Comparison of ENCODE assay signal across 26 mouse cellular contexts in genomic region chr8:72579374-72579773, GRCm38 (mm10). TPM values are rescaled to one million over a fixed set of nuclear protein-coding genes. Genes with fewer than 3 reads are reported as not detected.
DNase-seq lines count a peak whose midpoint lies in the region; ATAC-seq and TF ChIP-seq lines count a peak whose summit lies in the region.
"Had no signal": no experiment of that assay in that cellular context is flagged by ENCODE, and none has a peak within 500 bp of the region (broad histone marks: within the 10 kb centered on the region; RNA-seq: fewer than 3 reads in every experiment).

No protein-coding gene starts in this region.

- peaks cover 19% of the 10 kb centered on the region for H3K36me3 ChIP-seq in heart, postnatal 0 days (replicated peaks; ENCODE audit: control insufficient read depth, insufficient read depth, low read length)
- peaks cover 20% of the 10 kb centered on the region for H3K36me3 ChIP-seq in heart, embryonic 12.5 days
- H3K36me3 ChIP-seq in liver, embryonic 14.5 days (replicated peaks; ENCODE audit: control insufficient read depth, insufficient read depth, low read depth), result no peaks in the 10 kb centered on the region
- no peaks in the 10 kb centered on the region for H3K36me3 ChIP-seq in liver, postnatal 0 days (replicated peaks; ENCODE audit: insufficient read depth, low read length)
- H3K36me3 ChIP-seq: embryonic facial prominence, embryonic 12.5 days; limb, embryonic 13.5 days; liver, embryonic 12.5 days; lung, embryonic 15.5 days; midbrain, embryonic 15.5 days; stomach, embryonic 15.5 days had no signal

- H3K4me3 ChIP-seq in cerebellum, adult 2 months (replicated peaks; ENCODE audit: insufficient read depth, low read depth, low read length), result no peak overlapping the region
- H3K4me3 ChIP-seq in heart, postnatal 0 days (ENCODE audit: low read depth, low read length), result no peak overlapping the region
- no peak overlapping the region for H3K4me3 ChIP-seq in heart, embryonic 12.5 days
- H3K4me3 ChIP-seq in liver, embryonic 14.5 days (ENCODE audit: insufficient read depth in 1 of 2, low read depth in 2 of 2, low read length in 2 of 2), result no peak overlapping the region
- H3K4me3 ChIP-seq in liver, postnatal 0 days (ENCODE audit: low read depth, low read length), result no peak overlapping the region
- H3K4me3 ChIP-seq: embryonic facial prominence, embryonic 12.5 days; heart, embryonic 13.5 days; limb, embryonic 13.5 days; liver, embryonic 12.5 days; lung, embryonic 15.5 days; midbrain, embryonic 15.5 days; neural tube, embryonic 13.5 days; stomach, embryonic 15.5 days had no signal

- 21% methylated on average over 9 of the region's 9 CpGs for WGBS in cerebellum, adult 2 months
- 41% methylated on average over 9 of the region's 9 CpGs for WGBS in heart, postnatal 0 days
- WGBS in heart, embryonic 12.5 days, result 62% methylated on average over 9 of the region's 9 CpGs
- 55% methylated on average over 9 of the region's 9 CpGs for WGBS in liver, embryonic 14.5 days (ENCODE audit: insufficient replicate concordance)
- 71% methylated on average over 9 of the region's 9 CpGs for WGBS in liver, postnatal 0 days (ENCODE audit: insufficient replicate concordance)

- no peak for ATAC-seq in cerebellum, adult (ENCODE audit: insufficient number of reproducible peaks, low FRiP score, low TSS enrichment)
- no peak for ATAC-seq in heart, postnatal 0 days (ENCODE audit: insufficient read depth, low read depth)
- ATAC-seq in heart, embryonic 12.5 days (ENCODE audit: insufficient number of reproducible peaks, low FRiP score), result no peak
- no peak for ATAC-seq in liver, embryonic 14.5 days (ENCODE audit: insufficient read depth)
- ATAC-seq in liver, postnatal 0 days, result no peak
- ATAC-seq: forebrain, postnatal 0 days; inflammation-experienced regulatory T-cells, adult 6 months; liver, embryonic 12.5 days; midbrain, embryonic 15.5 days had no signal

- no peaks in the 10 kb centered on the region for H3K9me3 ChIP-seq in heart, postnatal 0 days (replicated peaks; ENCODE audit: control insufficient read depth, low read length)
- H3K9me3 ChIP-seq in heart, embryonic 12.5 days (replicated peaks), result no peaks in the 10 kb centered on the region
- H3K9me3 ChIP-seq in liver, embryonic 14.5 days (ENCODE audit: control insufficient read depth, low read length), result no peaks in the 10 kb centered on the region
- H3K9me3 ChIP-seq in liver, postnatal 0 days (ENCODE audit: low read length), result no peaks in the 10 kb centered on the region
- H3K9me3 ChIP-seq: embryonic facial prominence, embryonic 12.5 days; heart, embryonic 13.5 days; limb, embryonic 13.5 days; liver, embryonic 12.5 days; lung, embryonic 15.5 days; midbrain, embryonic 15.5 days; neural tube, embryonic 13.5 days; stomach, embryonic 15.5 days had no signal

- TF ChIP-seq EP300 in heart, postnatal 0 days (IDR thresholded peaks at IDR 0.05; ENCODE audit: low read depth), result no peak
- TF ChIP-seq EP300 in liver, embryonic 14.5 days (IDR thresholded peaks at IDR 0.05; ENCODE audit: low read depth), result no peak
- no peak for TF ChIP-seq EP300 in liver, postnatal 0 days (IDR thresholded peaks at IDR 0.05; ENCODE audit: low read depth)

- H3K4me2 ChIP-seq in heart, postnatal 0 days (ENCODE audit: low read depth, low read length), result no peak overlapping the region
- H3K4me2 ChIP-seq in heart, embryonic 12.5 days, result no peak overlapping the region
- H3K4me2 ChIP-seq in liver, embryonic 14.5 days (ENCODE audit: low read depth), result no peak overlapping the region
- H3K4me2 ChIP-seq in liver, postnatal 0 days (ENCODE audit: low read depth, low read length), result no peak overlapping the region
- H3K4me2 ChIP-seq: embryonic facial prominence, embryonic 12.5 days; heart, embryonic 13.5 days; hindbrain, embryonic 14.5 days; limb, embryonic 13.5 days; liver, embryonic 12.5 days; lung, embryonic 15.5 days; midbrain, embryonic 15.5 days; neural tube, embryonic 13.5 days; stomach, embryonic 15.5 days had no signal

- DNase-seq in cerebellum, adult 2 months, result peak; percentile 24 to 33
- DNase-seq in heart, postnatal 0 days (ENCODE audit: low spot score), result no peak
- DNase-seq in liver, embryonic 14.5 days (ENCODE audit: low read depth in 3 of 3, low spot score in 3 of 3), result no peak
- DNase-seq in liver, postnatal 0 days, result no peak
- no peak for DNase-seq in thymus, postnatal 0 days (ENCODE audit: low spot score)
- DNase-seq: adrenal gland, postnatal 36 days; cerebellum, adult 11 months; forebrain, postnatal 0 days; heart, postnatal 36 days; kidney, adult 8-10 months; kidney, postnatal 25 days; lung, postnatal 4 days; thymus, adult 18-20 months; thymus, postnatal 4 days had no signal

- H3K4me1 ChIP-seq in cerebellum, adult 2 months (ENCODE audit: control insufficient read depth, insufficient read depth, low read length), result peaks cover 4% of the 10 kb centered on the region
- H3K4me1 ChIP-seq in heart, postnatal 0 days (ENCODE audit: control insufficient read depth, insufficient read depth), result peaks cover 32% of the 10 kb centered on the region
- peaks cover 35% of the 10 kb centered on the region for H3K4me1 ChIP-seq in heart, embryonic 12.5 days (replicated peaks)
- H3K4me1 ChIP-seq in liver, embryonic 14.5 days (replicated peaks; ENCODE audit: control insufficient read depth in 2 of 2, insufficient read depth in 2 of 2, low read length in 1 of 2), result peaks cover 0 to 7% of the 10 kb centered on the region in 2 experiments; a peak in 1 of 4 replicates
- peaks cover 6% of the 10 kb centered on the region for H3K4me1 ChIP-seq in liver, postnatal 0 days (ENCODE audit: insufficient read depth)
- H3K4me1 ChIP-seq: embryonic facial prominence, embryonic 12.5 days; limb, embryonic 13.5 days; lung, embryonic 15.5 days; midbrain, embryonic 15.5 days; neural tube, embryonic 13.5 days; stomach, embryonic 15.5 days had no signal

- no peak for TF ChIP-seq CTCF in cerebellum, adult 2 months (IDR thresholded peaks at IDR 0.05; ENCODE audit: borderline replicate concordance, insufficient read depth, low read depth, low read length)
- no peak for TF ChIP-seq CTCF in heart, postnatal 0 days (IDR thresholded peaks at IDR 0.05; ENCODE audit: low read depth)
- peak; percentile 45 for TF ChIP-seq CTCF in liver, embryonic 14.5 days (IDR thresholded peaks at IDR 0.05; ENCODE audit: low read depth)
- TF ChIP-seq CTCF in liver, postnatal 0 days (IDR thresholded peaks at IDR 0.05; ENCODE audit: low read depth), result no peak; the same call in 1 of the 2 replicates

- no peak overlapping the region for H3K27ac ChIP-seq in cerebellum, adult 2 months (ENCODE audit: insufficient read depth, low read length)
- H3K27ac ChIP-seq in heart, postnatal 0 days (ENCODE audit: low read depth), result 0 out of 2 replicates have a peak overlapping the region, but pooled peaks have one; percentile 78
- H3K27ac ChIP-seq in heart, embryonic 12.5 days (ENCODE audit: poor library complexity, severe bottlenecking), result no peak overlapping the region
- H3K27ac ChIP-seq in liver, embryonic 14.5 days, result no peak overlapping the region
- H3K27ac ChIP-seq in liver, postnatal 0 days (ENCODE audit: low read depth), result no peak overlapping the region
- H3K27ac ChIP-seq: embryonic facial prominence, embryonic 12.5 days; hindbrain, embryonic 14.5 days; limb, embryonic 13.5 days; liver, embryonic 12.5 days; lung, embryonic 15.5 days; midbrain, embryonic 15.5 days; neural tube, embryonic 13.5 days; stomach, embryonic 15.5 days had no signal

- no peak overlapping the region for H3K9ac ChIP-seq in heart, postnatal 0 days (replicated peaks; ENCODE audit: low read depth, low read length)
- no peak overlapping the region for H3K9ac ChIP-seq in heart, embryonic 12.5 days
- no peak overlapping the region for H3K9ac ChIP-seq in liver, embryonic 14.5 days (replicated peaks)
- H3K9ac ChIP-seq in liver, postnatal 0 days (replicated peaks), result no peak overlapping the region
- H3K9ac ChIP-seq: embryonic facial prominence, embryonic 12.5 days; forebrain, postnatal 0 days; hindbrain, embryonic 14.5 days; limb, embryonic 13.5 days; liver, embryonic 12.5 days; lung, embryonic 15.5 days; midbrain, embryonic 15.5 days; neural tube, embryonic 13.5 days; stomach, embryonic 15.5 days had no signal

- TF ChIP-seq POLR2A in cerebellum, adult 2 months (IDR thresholded peaks at IDR 0.05; ENCODE audit: borderline replicate concordance, insufficient read depth, low read length), result no peak

- H3K27me3 ChIP-seq in cerebellum, adult 2 months (ENCODE audit: control insufficient read depth, insufficient read depth, low read length), result no peaks in the 10 kb centered on the region
- no peaks in the 10 kb centered on the region for H3K27me3 ChIP-seq in heart, postnatal 0 days (ENCODE audit: control insufficient read depth, insufficient read depth, low read length)
- no peaks in the 10 kb centered on the region for H3K27me3 ChIP-seq in heart, embryonic 12.5 days (replicated peaks)
- H3K27me3 ChIP-seq in liver, embryonic 14.5 days (ENCODE audit: control insufficient read depth, insufficient read depth, low read length), result no peaks in the 10 kb centered on the region
- no peaks in the 10 kb centered on the region for H3K27me3 ChIP-seq in liver, postnatal 0 days (ENCODE audit: insufficient read depth, low read length)
- H3K27me3 ChIP-seq: embryonic facial prominence, embryonic 12.5 days; heart, embryonic 13.5 days; limb, embryonic 13.5 days; liver, embryonic 12.5 days; lung, embryonic 15.5 days; midbrain, embryonic 15.5 days; neural tube, embryonic 13.5 days; stomach, embryonic 15.5 days had no signal

RNA-seq across cellular contexts. Expression of gene Tmem38a, which starts 7.5 kb away (rescaled TPM):
- polyA plus RNA-seq in cerebellum, adult 2 months (2012; rRNA removed), result 107 and 111 TPM in 2 replicates
- 278 and 325 TPM in 2 replicates for total RNA-seq in heart, postnatal 0 days (2014; rRNA removed; ENCODE audit: low replicate concordance)
- 205 and 214 TPM in 2 replicates for polyA plus RNA-seq in heart, postnatal 0 days (2015; fragmentation: Nextera tagmentation; extraction: Ambion mirVana)
- polyA plus RNA-seq in heart, embryonic 12.5 days (2016; fragmentation: Nextera tagmentation; extraction: Ambion mirVana), result 53.2 and 53.8 TPM in 2 replicates
- 0.98 and 1.1 TPM in 2 replicates for polyA plus RNA-seq in liver, embryonic 14.5 days (2012; rRNA removed)
- 0.62 and 0.97 TPM in 2 replicates for polyA plus RNA-seq in liver, embryonic 14.5 days (2014; fragmentation: Nextera tagmentation; extraction: Ambion mirVana)
- polyA plus RNA-seq in liver, postnatal 0 days (2015; fragmentation: Nextera tagmentation; extraction: Ambion mirVana), result 2.3 and 5.8 TPM in 2 replicates
- 9.7 and 10.6 TPM in 2 replicates for polyA plus RNA-seq in thymus, postnatal 0 days (2015; fragmentation: Nextera tagmentation; extraction: Ambion mirVana)

RNA-seq across cellular contexts. Expression of gene Smim7, which starts 8.5 kb away (rescaled TPM):
- polyA plus RNA-seq in cerebellum, adult 2 months (2012; rRNA removed), result 72.3 and 73.7 TPM in 2 replicates
- total RNA-seq in heart, postnatal 0 days (2014; rRNA removed; ENCODE audit: low replicate concordance), result 101 and 108 TPM in 2 replicates
- 116 and 120 TPM in 2 replicates for polyA plus RNA-seq in heart, postnatal 0 days (2015; fragmentation: Nextera tagmentation; extraction: Ambion mirVana)
- 109 TPM in 2 replicates for polyA plus RNA-seq in heart, embryonic 12.5 days (2016; fragmentation: Nextera tagmentation; extraction: Ambion mirVana)
- polyA plus RNA-seq in liver, embryonic 14.5 days (2012; rRNA removed), result 12.5 and 16.3 TPM in 2 replicates
- polyA plus RNA-seq in liver, embryonic 14.5 days (2014; fragmentation: Nextera tagmentation; extraction: Ambion mirVana), result 32.2 and 33.5 TPM in 2 replicates
- 56.1 and 59.3 TPM in 2 replicates for polyA plus RNA-seq in liver, postnatal 0 days (2015; fragmentation: Nextera tagmentation; extraction: Ambion mirVana)
- polyA plus RNA-seq in thymus, postnatal 0 days (2015; fragmentation: Nextera tagmentation; extraction: Ambion mirVana), result 84.4 and 90.1 TPM in 2 replicates

RNA-seq across cellular contexts. Expression of gene Med26, which starts 31.3 kb away (rescaled TPM):
- 9.6 and 10.3 TPM in 2 replicates for polyA plus RNA-seq in cerebellum, adult 2 months (2012; rRNA removed)
- 6.0 and 17.0 TPM in 2 replicates for total RNA-seq in heart, postnatal 0 days (2014; rRNA removed; ENCODE audit: low replicate concordance)
- polyA plus RNA-seq in heart, postnatal 0 days (2015; fragmentation: Nextera tagmentation; extraction: Ambion mirVana), result 6.2 and 6.6 TPM in 2 replicates
- polyA plus RNA-seq in heart, embryonic 12.5 days (2016; fragmentation: Nextera tagmentation; extraction: Ambion mirVana), result 10.6 and 11.7 TPM in 2 replicates
- 4.6 TPM in 2 replicates for polyA plus RNA-seq in liver, embryonic 14.5 days (2012; rRNA removed)
- polyA plus RNA-seq in liver, embryonic 14.5 days (2014; fragmentation: Nextera tagmentation; extraction: Ambion mirVana), result 5.5 and 6.2 TPM in 2 replicates
- 4.9 TPM in 2 replicates for polyA plus RNA-seq in liver, postnatal 0 days (2015; fragmentation: Nextera tagmentation; extraction: Ambion mirVana)
- 12.7 and 15.1 TPM in 2 replicates for polyA plus RNA-seq in thymus, postnatal 0 days (2015; fragmentation: Nextera tagmentation; extraction: Ambion mirVana)

Comparison
In these comparisons a context has a peak if more than half of its experiments do, and no peak if none do; other contexts are left out.
1. DNase-seq: peak in cerebellum, adult 2 months (2 of 2); none in heart, postnatal 0 days (single experiment), liver, embryonic 14.5 days (0 of 3), liver, postnatal 0 days (single experiment) and thymus, postnatal 0 days (single experiment).